8 mouse cellular contexts compared by ENCODE assay signal in the genomic region with DNA sequence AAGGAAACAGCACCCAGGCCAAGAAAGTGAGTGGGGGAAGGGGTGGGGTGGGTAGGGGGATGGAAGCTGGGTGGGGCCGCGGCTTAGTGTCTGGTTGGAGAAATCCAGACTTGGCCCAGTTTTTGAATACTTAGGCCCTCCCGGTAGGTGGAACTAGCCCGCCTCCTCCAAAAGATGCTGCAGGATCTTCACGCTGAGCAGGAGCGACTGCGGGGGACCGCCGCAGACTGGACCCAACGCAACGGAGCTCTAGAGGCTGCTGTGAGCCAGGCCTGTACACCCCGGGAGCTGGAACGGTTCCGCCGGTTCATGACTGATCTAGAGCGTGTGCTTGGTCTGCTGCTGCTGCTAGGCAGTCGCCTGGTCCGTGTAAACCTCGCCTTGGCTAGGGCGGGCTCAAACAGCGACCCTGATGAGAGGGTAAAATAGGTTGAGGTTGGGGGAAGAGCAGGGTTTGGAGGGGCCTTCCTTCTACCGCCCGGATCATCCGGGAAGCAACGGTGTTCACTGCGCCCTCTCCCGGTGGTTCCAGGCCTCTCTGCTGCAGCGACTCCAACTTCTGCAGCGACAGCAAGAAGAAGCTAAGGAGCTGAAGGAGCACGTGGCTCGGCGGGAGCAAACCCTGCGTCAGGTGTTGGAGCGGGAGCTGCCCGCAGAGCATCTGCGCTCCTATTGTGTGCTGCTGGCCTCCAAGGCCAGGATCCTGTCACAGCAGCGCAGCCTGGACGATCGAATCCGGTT. TPM values are rescaled to one million over a fixed set of nuclear protein-coding genes. Genes with fewer than 3 reads are reported as not detected.
DNase-seq lines count a peak whose midpoint lies in the region; ATAC-seq lines count a peak whose summit lies in the region.

No protein-coding gene starts in this region.

- H3K9ac ChIP-seq in hindbrain, embryonic 15.5 days = peak overlapping the region; percentile 31; the same call in 1 of the 2 replicates

- peak; percentile 66 for ATAC-seq in common myeloid progenitor, adult 5-6 weeks (replicated peaks; ENCODE audit: low read depth, poor library complexity, severe bottlenecking)
- ATAC-seq in hindbrain, embryonic 15.5 days (ENCODE audit: low FRiP score, low read depth) = peak; percentile 53

- 6% methylated on average over 39 of the region's 40 CpGs for whole genome bisulfite sequencing in hindbrain, embryonic 15.5 days

- DNase-seq in adrenal gland, postnatal 10 days = peak; percentile 89
- DNase-seq in gastrocnemius, adult 8-10 months (ENCODE audit: low spot score in 2 of 2) = peak; percentile 57 to 61
- DNase-seq in layer of hippocampus, postnatal 36 days = peak; percentile 81 to 82
- peak; percentile 69 for DNase-seq in lung, postnatal 25 days (ENCODE audit: low spot score)
- DNase-seq in retina, postnatal 1 day = peak; percentile 88
- DNase-seq in c-Kit-positive CD71-positive TER-119-positive erythroid progenitor cells, embryonic 14.5 days (ENCODE audit: low spot score) = no peak

- no peaks in the 10 kb centered on the region for H3K9me3 ChIP-seq in hindbrain, embryonic 15.5 days

- peak overlapping the region; percentile 59 for H3K4me2 ChIP-seq in hindbrain, embryonic 15.5 days

- H3K4me1 ChIP-seq in hindbrain, embryonic 15.5 days (replicated peaks) = peaks cover 30% of the 10 kb centered on the region

- no peaks in the 10 kb centered on the region for H3K36me3 ChIP-seq in hindbrain, embryonic 15.5 days

- peak overlapping the region; percentile 33 for H3K4me3 ChIP-seq in hindbrain, embryonic 15.5 days

- H3K27ac ChIP-seq in hindbrain, embryonic 15.5 days (replicated peaks) = no peak overlapping the region

- H3K27me3 ChIP-seq in hindbrain, embryonic 15.5 days = peaks cover 55% of the 10 kb centered on the region

RNA-seq across cellular contexts. Expression of gene Gm9837, which starts 3.9 kb away (rescaled TPM):
- not detected for total RNA-seq in adrenal gland, postnatal 10 days (2021)
- total RNA-seq in common myeloid progenitor, adult 5-6 weeks (2017) = not detected in 2 replicates
- total RNA-seq in gastrocnemius, adult 8-10 months (2022) = not detected
- polyA plus RNA-seq in hindbrain, embryonic 15.5 days (2015; fragmentation: Nextera tagmentation; extraction: Ambion mirVana) = not detected in 2 replicates
- total RNA-seq in layer of hippocampus, postnatal 36 days (2021) = under 1 TPM in 1 of 2 experiments, not detected in 1; 0.56 TPM

RNA-seq across cellular contexts. Expression of gene Shroom1, which starts 9.4 kb away (rescaled TPM):
- 1 to 10 TPM; 3.2 to 5.4 TPM for total RNA-seq in adrenal gland, postnatal 10 days (2021)
- total RNA-seq in common myeloid progenitor, adult 5-6 weeks (2017) = not detected in 2 replicates
- total RNA-seq in gastrocnemius, adult 8-10 months (2022) = 1 to 10 TPM in 1 of 4 experiments, under 1 TPM in 3; 0.29 to 1.2 (median 0.74) TPM
- 3.5 TPM in 2 replicates for polyA plus RNA-seq in hindbrain, embryonic 15.5 days (2015; fragmentation: Nextera tagmentation; extraction: Ambion mirVana)
- total RNA-seq in layer of hippocampus, postnatal 36 days (2021) = 1 to 10 TPM; 3.5 to 4.4 TPM

RNA-seq across cellular contexts. Expression of gene Gm10447, which starts 9.5 kb away (rescaled TPM):
- total RNA-seq in adrenal gland, postnatal 10 days (2021) = under 1 TPM; 0.12 to 0.15 TPM
- not detected in 2 replicates for total RNA-seq in common myeloid progenitor, adult 5-6 weeks (2017)
- under 1 TPM in 1 of 4 experiments, not detected in 3; 0.11 TPM for total RNA-seq in gastrocnemius, adult 8-10 months (2022)
- 0.07 TPM in 1 of 2 replicates, not detected in the other for polyA plus RNA-seq in hindbrain, embryonic 15.5 days (2015; fragmentation: Nextera tagmentation; extraction: Ambion mirVana)
- under 1 TPM; 0.15 to 0.33 TPM for total RNA-seq in layer of hippocampus, postnatal 36 days (2021)

RNA-seq across cellular contexts. Expression of gene Gm9945, which starts 13.6 kb away (rescaled TPM):
- not detected for total RNA-seq in adrenal gland, postnatal 10 days (2021)
- not detected in 2 replicates for total RNA-seq in common myeloid progenitor, adult 5-6 weeks (2017)
- total RNA-seq in gastrocnemius, adult 8-10 months (2022) = not detected
- 0.38 TPM in 1 of 2 replicates, not detected in the other for polyA plus RNA-seq in hindbrain, embryonic 15.5 days (2015; fragmentation: Nextera tagmentation; extraction: Ambion mirVana)
- total RNA-seq in layer of hippocampus, postnatal 36 days (2021) = 1 to 10 TPM; 2.3 TPM

RNA-seq across cellular contexts. Expression of gene Sowaha, which starts 13.7 kb away (rescaled TPM):
- under 1 TPM; 0.60 to 0.94 TPM for total RNA-seq in adrenal gland, postnatal 10 days (2021)
- total RNA-seq in common myeloid progenitor, adult 5-6 weeks (2017) = 1.0 and 1.5 TPM in 2 replicates
- total RNA-seq in gastrocnemius, adult 8-10 months (2022) = under 1 TPM in 1 of 4 experiments, not detected in 3; 0.13 TPM
- 1.3 and 1.6 TPM in 2 replicates for polyA plus RNA-seq in hindbrain, embryonic 15.5 days (2015; fragmentation: Nextera tagmentation; extraction: Ambion mirVana)
- total RNA-seq in layer of hippocampus, postnatal 36 days (2021) = 100 to 1,000 TPM; 140 to 143 TPM
